Mouse (Mus musculus) monocyte, adult 2 months (primary cell): ENCODE data around the gene Yipf3.
A peak's percentile ranks its signal among the peaks of the same experiment; 100 is the strongest.

Source experiments
- DNase-seq, 2 experiments: peaks; one replicate each; pipeline ENCODE4 v3.0.0; 2022; ENCODE audit warnings: low spot score in 2 of 2, low read depth in 1 of 2

The Yipf3 gene

DNA sequence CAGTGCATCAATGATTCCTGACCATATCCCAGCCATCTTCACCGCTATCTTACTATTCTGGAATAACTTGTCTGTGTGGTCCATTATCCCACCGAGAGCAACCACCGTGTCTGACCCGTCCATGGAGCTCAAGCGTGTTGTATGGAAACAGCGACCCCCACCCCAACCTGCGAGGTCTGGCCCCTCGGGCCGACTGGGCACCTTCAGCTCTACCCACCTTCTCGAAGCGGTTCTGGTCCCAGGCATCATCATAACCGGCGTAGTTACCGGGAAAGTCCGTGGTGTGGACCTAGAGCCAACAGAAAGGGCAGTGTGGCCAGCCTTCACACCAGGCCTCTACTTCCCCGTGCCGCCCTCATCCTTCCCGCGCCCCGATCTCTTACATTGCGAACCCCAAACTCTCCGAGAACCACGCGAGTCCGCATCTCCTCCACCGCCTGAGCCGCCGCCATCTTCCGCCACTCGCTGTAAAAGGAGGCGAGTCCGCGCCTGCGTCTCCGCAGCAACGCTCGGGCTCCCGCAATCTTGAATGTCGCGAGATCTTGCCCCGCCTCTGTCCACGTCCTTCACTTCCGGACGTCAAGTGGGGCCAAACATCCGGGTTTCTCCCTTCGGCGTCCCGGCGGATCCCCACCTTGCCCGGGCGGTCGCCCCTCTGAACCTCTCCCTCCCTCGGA lies at the start of gene Yipf3, which contains the start of gene Polr1c:
Gene Yipf3 (plus strand): TSS at position 569 of the 677 bp plus-strand sequence.
Gene Polr1c (minus strand): TSS at position 543 of the 677 bp plus-strand sequence.
- DNase-seq: peak; percentile 86 to 90

DNA sequence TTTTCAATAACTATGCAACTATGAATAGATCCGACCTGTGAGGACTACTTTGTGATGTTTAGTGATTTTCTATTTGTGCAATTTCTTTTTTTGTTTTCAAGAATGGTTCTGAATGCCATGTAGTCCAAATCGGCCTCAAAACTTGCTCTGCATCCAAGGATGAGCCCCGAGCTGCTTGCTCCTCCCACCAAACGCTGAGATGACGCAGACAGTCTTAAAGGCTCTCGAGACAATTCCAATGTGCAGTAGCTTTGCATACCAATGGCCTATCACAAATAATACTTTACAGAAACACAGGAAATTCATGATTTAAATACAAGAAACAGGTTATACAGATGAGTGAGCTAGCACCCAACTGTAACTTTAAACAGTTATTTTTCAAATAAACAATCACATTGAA lies 46.7 kb upstream of the Yipf3 start:
- no peak for DNase-seq

DNA sequence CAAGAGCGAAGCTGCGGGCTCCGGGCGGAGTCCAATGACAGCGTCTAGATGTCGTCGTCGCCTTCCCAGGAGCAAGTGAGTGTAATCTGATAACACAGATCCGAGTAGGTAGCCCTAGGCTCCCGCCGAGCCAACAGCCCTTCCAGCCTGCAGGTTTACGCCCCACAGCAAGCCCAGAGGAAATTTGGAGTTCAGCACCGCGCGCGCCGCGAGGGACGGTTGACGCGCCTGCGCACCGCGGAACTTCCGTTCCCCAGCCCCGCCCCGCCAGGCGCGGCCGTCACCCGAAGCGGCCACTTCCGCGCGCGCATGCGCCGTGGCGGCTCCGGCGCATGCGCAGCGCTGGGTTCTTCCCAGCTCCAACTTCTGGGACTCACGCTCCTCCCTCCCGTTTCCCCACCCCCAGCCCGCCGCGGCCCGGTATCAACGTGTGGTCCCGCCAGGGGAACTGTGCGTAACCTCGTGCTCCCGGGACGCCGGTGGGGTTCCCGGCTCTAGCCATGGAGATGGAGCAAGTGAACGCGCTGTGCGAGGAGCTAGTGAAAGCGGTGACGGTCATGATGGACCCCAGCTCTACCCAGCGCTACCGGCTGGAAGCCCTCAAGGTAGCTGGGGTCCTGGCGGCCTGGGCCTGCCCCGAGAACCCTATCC lies 45.3 kb upstream of the Yipf3 start, which contains the start of the genes Polh and Xpo5:
Gene Polh (minus strand): TSS at position 225 of the 651 bp plus-strand sequence.
Gene Xpo5 (plus strand): TSS at position 362 of the 651 bp plus-strand sequence.
- DNase-seq: peak; percentile 79 to 90

DNA sequence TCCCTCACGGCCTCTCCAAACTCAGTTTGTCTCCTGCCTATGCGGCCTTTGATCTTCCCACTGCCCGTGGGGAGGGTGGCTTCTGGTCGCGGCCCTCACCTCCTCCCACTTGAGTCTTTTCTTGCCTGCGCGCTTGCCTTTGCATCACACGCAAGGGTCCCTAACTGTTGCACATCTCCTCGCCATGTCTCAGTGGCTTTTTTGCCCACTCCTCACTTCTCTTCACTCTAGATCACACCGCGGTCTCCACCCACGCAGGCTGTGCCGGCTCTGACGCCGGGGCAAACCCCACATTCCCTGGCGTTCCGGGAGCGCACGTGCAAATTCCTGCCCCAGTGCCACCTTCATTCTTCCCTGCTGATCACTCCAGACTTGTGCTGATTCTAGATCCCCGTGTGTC lies 44.8 kb upstream of the Yipf3 start:
- no peak for DNase-seq

DNA sequence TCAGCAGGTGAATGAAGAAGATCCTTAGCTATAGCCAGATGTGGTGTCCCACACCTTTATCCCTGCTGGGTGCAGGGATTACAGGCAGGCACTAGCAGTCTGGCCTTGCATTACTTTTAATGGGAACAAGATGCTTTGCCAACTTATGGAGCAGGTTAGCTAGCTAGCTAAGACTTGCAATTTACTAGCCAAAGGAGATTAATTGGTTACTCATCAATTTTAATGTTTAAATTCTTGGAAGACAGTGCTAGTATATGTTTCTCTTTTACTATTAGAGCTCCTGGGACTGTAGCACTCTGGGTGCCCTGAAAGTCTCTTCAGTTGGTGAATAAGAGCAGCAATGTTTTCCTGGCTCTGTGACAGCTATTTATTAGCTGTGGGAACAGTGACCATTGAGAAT lies 41.2 kb upstream of the Yipf3 start:
- DNase-seq: no peak

DNA sequence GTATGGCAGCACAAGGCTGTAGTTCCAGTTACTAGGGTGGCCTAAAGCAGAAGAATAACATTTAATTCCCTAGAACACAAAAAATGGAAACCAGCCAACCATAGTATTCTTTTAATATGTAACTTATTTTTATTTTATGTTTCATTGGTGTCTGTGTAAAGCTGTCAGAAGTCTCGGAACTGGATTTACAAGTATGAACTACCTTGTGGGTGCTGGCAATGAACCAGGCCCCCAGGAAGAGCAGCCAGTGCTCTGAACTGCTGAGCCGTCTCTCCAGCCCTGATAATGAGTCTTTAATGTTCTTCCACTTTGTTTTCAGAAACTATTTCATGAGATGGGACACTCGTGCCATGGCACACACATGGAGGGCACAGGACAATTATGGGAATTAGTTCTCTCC lies 37.3 kb upstream of the Yipf3 start:
- no peak for DNase-seq

DNA sequence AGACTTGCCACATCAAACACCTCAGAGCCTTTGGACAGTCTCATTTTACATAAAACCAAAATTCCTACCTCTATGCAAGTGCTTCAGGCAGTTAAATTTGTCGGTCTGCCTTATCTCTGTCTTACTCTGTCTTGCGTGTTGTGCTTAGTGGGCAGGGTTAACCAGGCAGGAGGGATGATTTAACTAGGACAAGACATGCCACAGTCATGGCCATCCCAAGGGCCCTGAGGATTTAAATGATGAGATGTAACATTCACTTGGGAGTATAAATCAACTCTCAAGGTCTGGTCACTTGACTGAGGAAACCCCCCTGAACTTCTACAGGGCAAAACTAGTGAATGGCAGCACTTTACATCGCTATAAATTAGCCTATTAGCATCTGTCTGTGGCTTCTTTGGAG lies 26.3 kb upstream of the Yipf3 start:
- no peak for DNase-seq

DNA sequence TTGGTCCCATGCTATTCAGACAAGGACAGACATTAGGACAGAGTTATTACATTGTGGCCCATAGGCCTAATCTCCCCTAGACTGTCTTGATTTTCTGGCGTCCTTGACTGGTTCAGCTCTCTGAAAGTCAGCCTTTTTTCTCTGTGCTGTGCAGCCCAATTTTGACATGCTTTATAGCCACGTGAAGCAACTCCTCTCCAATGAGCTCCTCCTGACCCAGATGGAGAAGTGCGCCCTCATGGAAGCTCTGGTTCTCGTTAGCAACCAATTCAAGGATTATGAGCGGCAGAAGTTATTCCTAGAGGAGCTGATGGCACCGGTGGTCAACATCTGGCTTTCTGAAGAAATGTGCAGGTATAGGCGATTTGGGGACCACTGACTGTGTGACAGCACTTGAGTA lies 20.3 kb upstream of the Yipf3 start:
- DNase-seq: no peak

DNA sequence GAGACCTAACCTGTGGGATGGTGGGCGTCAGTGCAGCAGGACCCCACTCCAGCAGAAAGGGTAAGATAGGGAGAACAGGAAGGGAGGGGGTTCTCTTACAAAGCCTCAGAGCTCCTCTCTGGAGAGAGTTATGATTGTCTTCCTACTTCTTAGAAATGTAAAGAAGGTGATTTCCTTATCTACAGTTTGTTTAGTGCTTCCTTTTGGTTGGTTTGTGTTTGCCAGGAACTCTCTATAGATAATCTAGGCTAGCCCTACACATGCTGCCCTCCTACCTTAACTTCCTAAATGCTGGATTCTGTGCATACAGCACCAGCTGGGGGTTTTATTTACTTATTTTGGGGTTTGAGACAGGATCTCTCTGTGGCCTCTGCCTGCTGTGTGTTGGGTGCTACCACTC lies 11.8 kb upstream of the Yipf3 start:
- no peak for DNase-seq

DNA sequence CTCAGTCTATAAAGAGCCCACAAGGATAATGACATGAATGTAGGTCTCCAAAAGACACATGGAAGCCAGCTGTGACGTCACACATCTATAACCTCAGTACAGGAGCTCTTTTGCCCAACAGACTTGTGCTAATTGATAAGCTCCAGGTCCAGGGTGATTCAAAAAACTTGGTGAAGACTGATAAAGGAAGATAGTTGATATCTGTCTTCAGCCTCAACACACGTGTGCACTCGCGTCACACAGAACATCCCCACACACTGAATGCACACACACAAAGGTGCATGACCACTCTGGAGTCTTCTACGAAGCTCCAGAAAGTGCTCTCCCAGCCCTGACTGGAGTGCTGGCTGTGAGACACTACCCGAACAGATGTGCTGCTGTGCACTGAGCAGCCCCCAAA lies 10.8 kb upstream of the Yipf3 start:
- no peak for DNase-seq

DNA sequence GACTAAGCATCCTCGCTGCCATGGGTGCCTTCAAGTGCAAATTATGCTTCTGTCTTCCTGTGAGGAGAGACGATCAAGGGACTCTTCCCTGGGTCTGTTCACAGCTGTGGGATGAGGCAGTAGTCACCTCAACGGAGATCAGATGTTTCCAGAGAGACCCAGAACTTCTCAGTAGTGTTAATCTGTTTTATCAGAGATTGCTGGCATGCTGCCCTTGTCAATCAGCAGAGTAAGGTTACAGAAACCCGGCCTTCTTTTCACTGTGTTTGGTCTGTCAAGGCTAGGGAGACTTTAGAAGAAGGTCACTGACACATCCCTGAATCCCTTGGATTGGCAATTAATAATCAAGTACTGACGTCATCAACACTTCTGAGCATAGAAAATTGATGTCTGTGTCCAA lies 10.4 kb upstream of the Yipf3 start:
- DNase-seq: no peak

DNA sequence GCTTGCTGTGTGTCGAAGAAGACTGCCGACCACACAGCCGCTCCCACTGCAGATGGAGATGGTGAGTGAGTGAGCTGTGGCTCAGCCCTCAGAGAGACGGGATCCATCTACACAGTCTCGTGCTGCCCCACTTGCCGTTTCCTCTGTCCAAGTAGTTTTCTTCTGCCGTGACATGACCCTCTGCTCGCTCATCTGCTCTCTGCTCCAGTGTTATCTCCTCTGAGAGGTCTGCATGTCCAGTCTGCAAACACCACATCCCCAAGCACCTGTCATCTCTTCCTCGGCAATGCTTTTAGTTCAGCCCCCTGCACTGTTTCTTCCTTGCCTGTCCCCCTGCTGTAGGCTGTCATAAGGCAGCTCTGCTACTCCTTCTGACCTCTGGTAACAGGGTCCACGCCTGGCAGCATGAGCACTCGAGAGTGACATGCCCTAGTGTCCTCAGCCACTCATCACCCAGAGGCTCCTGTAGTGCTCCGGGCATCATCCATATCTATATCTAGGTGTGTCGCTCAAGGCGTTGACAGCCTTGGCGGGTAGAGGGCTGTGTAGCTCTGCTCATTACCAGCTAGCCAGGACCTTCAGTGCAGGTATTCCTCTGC lies 8.3 kb upstream of the Yipf3 start:
- DNase-seq: no peak

DNA sequence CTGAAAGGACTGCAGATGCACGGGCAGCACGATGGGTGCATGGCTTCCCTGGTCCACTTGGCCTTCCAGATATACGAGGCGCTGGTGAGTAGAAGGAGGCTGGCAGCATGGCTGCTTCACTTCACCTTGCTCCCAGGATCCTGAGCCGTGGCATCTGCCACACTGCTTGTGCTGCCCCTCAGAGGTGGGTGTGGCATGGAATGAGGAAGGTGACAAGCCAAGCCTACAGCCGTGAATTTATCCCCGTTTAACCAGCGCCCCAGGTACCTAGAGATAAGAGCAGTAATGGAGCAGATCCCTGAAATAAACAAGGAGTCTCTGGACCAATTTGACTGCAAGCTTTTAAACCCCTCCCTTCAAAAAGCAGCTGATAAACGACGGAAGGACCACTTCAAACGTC lies 6.4 kb upstream of the Yipf3 start:
- no peak for DNase-seq

DNA sequence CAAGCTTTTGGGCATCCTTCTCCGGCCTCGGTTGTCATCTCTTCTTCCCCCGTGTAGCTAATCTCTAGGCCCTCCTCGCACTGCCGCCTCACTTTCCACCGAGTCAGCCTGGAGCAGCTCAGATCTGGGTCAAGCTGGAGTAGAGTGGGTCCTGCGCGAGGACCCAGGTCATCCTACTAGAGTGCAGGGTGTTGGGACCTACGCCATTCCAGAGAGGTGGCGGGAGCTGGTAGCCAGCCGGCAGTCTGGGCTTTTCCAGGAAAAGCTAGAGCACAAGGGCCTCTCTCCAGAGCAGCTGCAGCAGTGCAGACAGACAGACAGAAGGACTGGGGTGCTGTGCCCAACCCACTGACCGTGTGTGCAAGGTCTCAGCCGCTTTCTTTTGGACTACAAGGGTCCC lies 5.6 kb upstream of the Yipf3 start:
- DNase-seq: no peak

DNA sequence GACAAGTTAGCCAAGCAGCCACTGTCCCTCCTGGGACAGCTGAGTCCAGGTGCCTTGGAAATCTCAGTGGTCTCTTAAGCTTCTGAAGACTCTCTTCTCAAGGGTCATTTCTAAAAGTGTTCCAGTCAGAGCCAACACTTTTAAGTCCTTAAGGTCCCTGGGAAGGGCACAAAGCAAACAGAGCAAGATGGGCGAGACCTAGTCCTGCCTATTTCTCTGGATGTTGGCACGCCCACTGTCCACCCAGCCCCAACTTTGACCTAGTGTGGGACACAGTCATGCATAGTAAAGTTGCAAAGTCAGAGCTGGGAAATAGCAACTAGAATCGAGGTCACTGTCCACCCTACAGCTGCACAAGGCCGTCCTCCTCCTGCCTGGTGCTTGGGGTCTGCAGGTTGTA lies 4.9 kb upstream of the Yipf3 start:
- DNase-seq: no peak

DNA sequence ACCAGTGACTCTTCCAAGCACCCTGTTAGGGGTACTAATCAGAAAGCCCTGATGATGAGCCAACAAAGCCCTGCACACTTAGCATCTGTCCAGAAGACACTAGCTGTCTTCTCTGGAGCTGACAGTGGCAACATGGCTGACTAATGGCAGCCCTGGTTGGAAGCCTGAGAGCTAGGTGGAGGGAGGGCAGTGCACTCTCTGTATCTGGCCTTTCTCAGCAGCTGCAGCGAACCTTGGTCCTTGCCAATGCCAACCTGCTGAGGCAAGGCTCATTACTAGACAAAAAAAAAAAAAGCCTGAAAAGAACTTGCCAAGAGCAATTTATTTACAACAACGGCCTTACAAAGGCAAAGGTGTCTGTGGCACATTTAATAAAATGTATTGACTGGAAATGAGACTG lies 4.3 kb upstream of the Yipf3 start:
- DNase-seq: no peak

DNA sequence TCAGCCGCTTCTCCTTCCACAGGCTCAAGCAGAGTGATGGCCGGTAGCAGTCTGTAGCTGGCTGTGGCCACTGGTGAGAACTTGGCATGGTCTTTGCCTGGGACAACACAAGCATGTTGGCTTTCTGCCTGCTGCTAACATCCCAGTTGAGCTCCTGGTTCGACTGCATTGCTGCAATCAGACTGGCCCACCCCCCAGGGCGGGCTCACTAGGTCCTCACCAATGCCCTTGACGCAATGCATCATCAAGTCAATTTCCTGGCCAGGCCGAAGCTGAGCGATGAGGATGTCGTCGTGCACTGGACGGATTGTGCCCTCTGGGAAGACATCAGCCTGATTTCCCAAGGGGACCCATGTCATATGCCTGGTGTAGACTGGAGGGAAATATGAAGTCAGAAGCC lies 3.3 kb upstream of the Yipf3 start:
- DNase-seq: no peak

DNA sequence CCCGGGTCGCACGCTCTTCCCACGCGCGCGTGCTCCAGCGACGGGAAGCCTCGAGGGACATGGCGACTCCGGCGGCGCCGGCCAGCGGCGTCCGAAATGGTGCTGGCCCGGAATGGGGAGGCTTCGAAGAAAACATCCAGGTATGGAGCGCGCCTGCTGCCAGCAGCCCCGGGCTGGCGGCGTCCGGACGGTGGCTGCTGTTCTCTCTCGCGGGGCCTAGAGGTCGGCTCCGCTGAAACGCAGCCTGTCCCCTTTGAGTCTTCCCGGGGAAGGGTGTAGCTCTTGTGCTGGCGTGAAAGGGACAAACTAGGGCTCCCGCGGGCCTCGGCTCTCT lies 276 bp downstream of the Yipf3 start:
- DNase-seq: no peak

DNA sequence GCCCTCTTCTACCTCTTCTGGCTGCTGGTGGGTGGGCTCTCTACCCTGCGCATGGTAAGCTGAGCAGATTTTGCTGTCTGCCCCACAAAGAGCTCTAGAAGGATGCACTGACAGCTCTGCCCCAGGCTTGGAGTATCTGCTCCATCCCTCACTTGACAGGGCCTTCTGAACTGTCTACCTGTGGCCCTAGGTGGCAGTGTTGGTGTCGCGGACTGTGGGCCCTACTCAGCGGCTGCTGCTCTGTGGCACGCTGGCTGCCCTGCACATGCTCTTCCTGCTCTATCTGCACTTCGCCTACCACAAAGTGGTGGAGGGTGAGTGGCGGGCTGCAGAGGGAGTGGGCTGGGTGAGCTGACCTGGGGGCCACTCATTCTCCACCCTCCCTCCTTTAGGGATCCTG lies 3.3 kb downstream of the Yipf3 start:
- DNase-seq: no peak

DNA sequence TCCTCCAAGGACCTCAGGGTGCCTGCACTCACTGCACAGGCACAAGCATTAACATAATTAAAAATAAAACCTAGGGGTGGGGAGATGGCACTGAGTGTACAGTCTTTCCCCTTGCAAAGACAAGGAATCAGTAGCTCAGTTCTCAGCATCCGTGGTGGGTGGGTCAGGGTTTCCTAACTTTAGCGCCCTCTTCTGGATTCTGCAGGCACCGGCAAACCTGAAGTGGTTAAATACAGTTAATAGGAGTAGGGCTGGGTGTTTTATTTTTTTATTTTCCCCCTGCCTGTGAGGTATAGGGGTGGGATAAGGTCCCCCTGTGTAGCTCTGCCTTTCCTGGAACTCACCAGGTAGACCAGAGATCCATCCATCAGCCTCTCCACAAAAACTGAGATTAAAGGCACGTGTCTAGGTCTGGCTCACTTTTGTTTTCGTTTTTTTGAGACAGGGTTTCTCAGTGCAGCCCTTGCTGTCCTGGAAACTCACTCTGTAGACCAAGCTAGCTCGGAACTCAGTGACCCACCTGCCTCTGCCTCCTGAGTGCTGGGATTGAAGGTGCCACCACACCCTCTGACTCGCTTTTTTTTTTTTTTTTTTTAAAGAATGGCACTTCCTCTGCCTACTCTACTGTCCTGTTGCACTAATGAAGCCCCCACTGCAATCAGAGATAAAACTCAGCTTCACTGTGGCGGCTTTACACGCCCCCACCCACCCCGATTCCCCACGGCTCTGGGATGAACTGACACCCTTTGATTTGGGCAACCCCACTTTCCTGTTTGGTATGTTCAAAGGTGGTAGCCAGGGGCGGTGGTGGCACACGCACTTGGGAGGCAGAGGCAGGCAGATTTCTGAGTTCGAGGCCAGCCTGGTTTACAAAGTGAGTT lies 4.9 kb downstream of the Yipf3 start:
- DNase-seq: no peak

DNA sequence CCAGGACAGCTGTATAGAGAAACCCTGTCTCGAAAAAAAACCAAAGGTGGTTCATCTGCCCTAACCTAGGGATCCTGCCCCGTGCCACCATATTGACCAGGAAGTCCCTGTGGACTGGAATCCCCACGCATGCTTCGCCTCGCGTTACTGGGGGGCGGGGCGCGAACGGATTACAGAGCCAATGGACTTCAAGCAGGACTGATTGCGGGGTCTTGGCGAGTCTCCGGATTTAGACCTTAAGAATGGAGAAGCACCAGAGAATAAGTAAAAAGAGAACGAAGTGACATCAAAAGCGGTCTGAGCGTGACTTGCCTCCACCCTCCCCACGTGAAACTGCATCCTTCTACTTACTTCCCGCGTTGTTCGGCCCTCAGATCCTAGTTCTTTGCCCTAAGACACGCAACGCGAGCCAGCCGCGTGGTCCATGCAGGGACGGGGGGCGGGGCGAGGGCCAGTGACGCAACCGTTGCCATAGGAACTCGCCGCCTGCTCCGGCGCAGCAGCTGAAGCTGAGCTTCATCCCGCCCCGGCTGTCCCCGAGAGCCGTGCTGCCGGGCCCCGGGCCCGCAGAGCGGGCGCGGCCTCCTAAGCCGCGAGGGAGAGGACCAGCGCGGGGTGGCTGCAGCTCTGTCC lies 5.7 kb downstream of the Yipf3 start, which contains the start of gene Lrrc73:
Gene Lrrc73 (plus strand): TSS at position 80 of the 633 bp plus-strand sequence.
- peak; percentile 80 to 90 for DNase-seq
